Mouse (Mus musculus) thymus, adult 18-20 months (tissue): ENCODE results near the gene Chd3.
"Not testable (repeated sequence)": the region's sequence is repeated elsewhere in the genome, so short reads cannot be mapped to it uniquely, and the experiment has no call there.

ENCODE experiments used
- DNase-seq, 2 experiments: peaks; one replicate each; pipeline ENCODE4 v3.0.0; 2022; ENCODE audit warnings: mixed read lengths in 2 of 2

The Chd3 gene

DNA sequence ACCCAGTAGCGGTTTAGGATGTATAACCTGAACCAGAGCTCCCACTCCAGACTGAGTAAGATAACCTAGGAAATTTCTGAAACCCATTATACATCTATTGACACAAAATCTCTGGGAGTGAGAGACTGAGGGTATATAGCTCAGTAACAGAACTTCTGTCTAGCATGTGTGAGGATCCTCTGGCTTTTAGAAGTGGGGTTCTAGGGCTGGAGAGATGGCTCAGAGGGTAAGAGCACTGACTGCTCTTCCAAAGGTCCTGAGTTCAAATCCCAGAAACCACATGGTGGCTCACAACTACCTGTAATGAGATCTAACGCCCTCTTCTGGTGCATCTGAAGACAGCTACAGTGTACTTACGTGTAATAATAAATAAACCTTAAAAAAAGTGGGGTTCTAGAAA is 51.2 kb downstream of the Chd3 start:
- not testable (repeated sequence) for DNase-seq

GRCm38 (mm10) chr11:69316361-69316760 is 52.8 kb downstream of the Chd3 start:
- no peak for DNase-seq

GRCm38 (mm10) chr11:69311266-69311665 is 57.9 kb downstream of the Chd3 start:
- no peak for DNase-seq

GRCm38 (mm10) chr11:69306039-69306438 is 63.2 kb downstream of the Chd3 start:
- DNase-seq, result no peak

GRCm38 (mm10) chr11:69305291-69305690 is 63.9 kb downstream of the Chd3 start:
- no peak for DNase-seq

DNA sequence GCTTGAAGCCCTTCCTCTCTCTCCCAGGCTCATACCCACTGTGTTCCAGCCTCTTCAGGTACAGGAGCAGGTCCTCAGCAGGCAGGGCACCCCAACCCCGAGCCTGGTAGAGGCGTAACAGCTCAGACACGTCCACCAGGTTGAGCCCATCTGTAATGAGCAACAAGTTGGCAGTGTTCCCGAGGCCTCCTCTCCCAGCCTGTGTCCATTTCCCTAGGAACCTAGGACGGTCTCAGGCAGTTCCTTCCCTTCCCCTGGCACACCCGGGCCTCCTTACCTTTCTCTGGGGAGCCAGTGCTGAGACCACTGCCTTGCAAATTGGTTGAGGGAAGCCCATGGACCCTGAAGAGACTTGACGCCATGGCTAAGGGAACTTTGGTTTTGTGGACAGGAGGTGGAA is 66.4 kb downstream of the Chd3 start:
- no peak for DNase-seq

GRCm38 (mm10) chr11:69298231-69298630 is 71.0 kb downstream of the Chd3 start:
- DNase-seq, result no peak

- no peak for DNase-seq
Measured at GRCm38 (mm10) chr11:69297799-69298198, 71.4 kb downstream of the Chd3 start.

DNA sequence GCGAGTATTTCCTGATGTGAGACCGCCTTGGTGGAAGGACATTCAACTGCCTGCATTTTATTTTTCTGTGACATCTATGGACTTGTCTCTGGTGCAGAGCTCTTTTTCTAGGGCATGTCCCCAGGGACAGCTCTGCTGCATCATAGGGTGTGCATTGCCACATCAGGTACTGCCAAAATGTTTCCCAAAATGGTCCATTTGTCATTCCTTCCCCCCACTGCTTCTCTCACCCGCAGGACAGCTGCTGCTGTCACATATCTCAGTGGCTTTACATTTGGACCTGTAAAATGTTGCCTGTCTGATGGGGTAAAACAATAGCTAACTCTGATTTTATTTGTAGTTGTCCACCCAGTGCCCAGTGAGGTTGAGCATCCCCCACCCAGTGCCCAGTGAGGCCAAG is 73.9 kb downstream of the Chd3 start:
- DNase-seq, result no peak
